Mouse (Mus musculus): ENCODE results near the gene Plcg2. TPM values are rescaled to one million over a fixed set of nuclear protein-coding genes. Genes with fewer than 3 reads are reported as not detected.

Gene Plcg2
- polyA plus RNA-seq, 1 experiment: 11.5 TPM

DNA sequence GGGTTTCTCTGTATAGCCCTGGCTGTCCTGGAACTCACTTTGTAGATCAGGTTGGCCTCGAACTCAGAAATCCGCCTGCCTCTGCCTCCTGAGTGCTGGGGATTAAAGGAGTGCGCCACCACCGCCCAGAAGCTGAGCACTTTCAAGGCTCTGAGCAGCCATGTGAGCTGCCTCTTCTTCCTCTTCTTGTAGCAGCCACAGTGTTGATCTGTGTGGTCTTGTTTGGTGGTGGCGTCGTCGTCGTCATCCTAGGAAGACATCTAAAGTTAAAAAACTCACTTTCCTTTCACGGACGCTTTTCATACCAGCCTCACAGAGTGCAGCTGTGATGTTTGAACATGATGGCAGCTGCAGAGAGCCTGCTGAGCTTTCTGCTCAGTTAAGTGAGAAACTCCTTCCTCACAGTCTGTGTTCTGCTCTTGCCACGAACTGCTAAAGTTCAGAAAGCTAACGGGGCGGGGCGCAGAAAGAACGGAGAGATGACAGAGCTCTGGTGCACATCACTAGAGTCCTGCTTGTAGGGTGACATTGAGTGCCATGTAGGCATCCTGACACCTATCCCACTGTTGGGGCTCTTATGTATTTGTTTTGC, 34.4 kb downstream of the Plcg2 start:
- H3K4me3 ChIP-seq (replicated peaks; ENCODE audit: extremely low read depth, low read depth, low read length): no peak overlapping the region
- no peak for TF ChIP-seq POLR2A (IDR thresholded peaks at IDR 0.05; ENCODE audit: borderline replicate concordance, extremely low read depth, low read depth, low read length)
- TF ChIP-seq CTCF (IDR thresholded peaks at IDR 0.05; ENCODE audit: insufficient read depth, low read length): no peak
- DNase-seq: no peak
- H3K4me1 ChIP-seq (ENCODE audit: control insufficient read depth, insufficient read depth, low read length): no peaks in the 10 kb centered on the region
- WGBS: 77% methylated on average over 15 of the region's 15 CpGs

DNA sequence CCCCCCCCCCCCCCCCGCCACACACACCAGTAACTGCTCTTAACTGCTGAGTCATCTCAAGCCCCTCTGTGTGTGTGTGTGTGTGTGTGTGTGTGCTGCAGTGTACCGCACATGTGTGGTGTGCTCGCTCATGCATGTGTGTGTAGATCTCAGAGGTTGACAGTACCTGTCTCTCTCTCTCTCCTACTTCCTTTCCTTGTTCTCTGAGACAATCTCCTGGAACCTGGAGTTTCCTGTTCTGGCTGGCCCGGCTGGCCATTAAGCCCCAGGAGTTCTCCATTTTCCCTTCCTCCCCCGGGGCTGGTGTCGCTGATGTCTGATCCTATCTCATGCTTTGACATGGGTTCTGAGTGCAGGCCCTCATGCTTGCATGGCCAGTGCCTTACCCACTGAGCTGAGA, 38.8 kb downstream of the Plcg2 start:
- TF ChIP-seq POLR2A (IDR thresholded peaks at IDR 0.05; ENCODE audit: borderline replicate concordance, extremely low read depth, low read depth, low read length) (no peak), CTCF (IDR thresholded peaks at IDR 0.05; ENCODE audit: insufficient read depth, low read length) (no peak)
- no peaks in the 10 kb centered on the region for H3K4me1 ChIP-seq (ENCODE audit: control insufficient read depth, insufficient read depth, low read length)
- no peak for DNase-seq
- H3K4me3 ChIP-seq (replicated peaks; ENCODE audit: extremely low read depth, low read depth, low read length): no peak overlapping the region
- 36% methylated on average over 6 of the region's 6 CpGs for WGBS

DNA sequence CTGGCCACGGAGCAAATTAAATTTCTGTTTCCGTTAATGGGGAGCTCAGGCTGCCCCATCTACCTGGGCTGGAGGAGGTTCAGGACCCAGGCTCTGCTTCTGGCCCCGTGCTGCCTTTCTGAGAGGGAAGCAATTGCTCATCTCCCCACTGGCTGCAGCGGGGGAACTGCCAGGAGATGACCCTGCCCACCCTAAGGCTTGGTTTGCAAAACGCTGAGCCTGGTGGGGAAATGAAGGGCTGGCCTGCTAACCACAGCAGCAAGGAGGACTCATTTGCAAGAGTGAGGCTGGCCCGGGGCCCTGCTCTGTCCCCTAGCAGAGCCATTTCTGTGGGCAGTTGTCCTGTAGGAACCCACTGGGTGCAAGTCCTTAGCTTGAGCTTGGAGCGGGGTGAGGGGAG, 39.7 kb downstream of the Plcg2 start:
- no peak for DNase-seq
- 62% methylated on average over 7 of the region's 7 CpGs for WGBS
- Histone ChIP-seq H3K4me1 (ENCODE audit: control insufficient read depth, insufficient read depth, low read length) (no peaks in the 10 kb centered on the region), H3K4me3 (replicated peaks; ENCODE audit: extremely low read depth, low read depth, low read length) (no peak overlapping the region)
- TF ChIP-seq CTCF (IDR thresholded peaks at IDR 0.05; ENCODE audit: insufficient read depth, low read length): no peak
- TF ChIP-seq POLR2A (IDR thresholded peaks at IDR 0.05; ENCODE audit: borderline replicate concordance, extremely low read depth, low read depth, low read length): no peak

DNA sequence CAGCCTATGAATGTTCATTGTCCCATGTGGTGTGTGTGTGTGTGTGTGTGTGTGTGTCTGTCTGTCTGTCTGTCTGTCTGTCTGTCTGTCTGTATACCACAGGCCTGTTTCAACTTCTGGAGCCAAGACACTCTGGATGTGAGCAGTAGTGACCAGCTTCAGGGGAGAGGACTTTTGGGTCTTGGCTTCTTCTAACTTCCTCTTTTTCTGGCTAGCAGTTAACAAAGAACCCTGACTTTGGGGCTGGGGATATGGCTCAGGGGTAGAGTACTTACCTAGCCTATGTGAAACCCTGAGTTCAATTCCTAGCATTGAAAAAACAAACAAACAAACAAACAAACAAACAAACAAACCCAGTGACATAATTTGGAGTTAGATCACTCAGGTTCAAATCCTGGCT, 44.9 kb downstream of the Plcg2 start:
- TF ChIP-seq POLR2A (IDR thresholded peaks at IDR 0.05; ENCODE audit: borderline replicate concordance, extremely low read depth, low read depth, low read length): no peak
- Histone ChIP-seq H3K4me1 (ENCODE audit: control insufficient read depth, insufficient read depth, low read length) (no peaks in the 10 kb centered on the region; the same call in 1 of the 2 replicates), H3K4me3 (replicated peaks; ENCODE audit: extremely low read depth, low read depth, low read length) (no peak overlapping the region)
- DNase-seq: no peak

DNA sequence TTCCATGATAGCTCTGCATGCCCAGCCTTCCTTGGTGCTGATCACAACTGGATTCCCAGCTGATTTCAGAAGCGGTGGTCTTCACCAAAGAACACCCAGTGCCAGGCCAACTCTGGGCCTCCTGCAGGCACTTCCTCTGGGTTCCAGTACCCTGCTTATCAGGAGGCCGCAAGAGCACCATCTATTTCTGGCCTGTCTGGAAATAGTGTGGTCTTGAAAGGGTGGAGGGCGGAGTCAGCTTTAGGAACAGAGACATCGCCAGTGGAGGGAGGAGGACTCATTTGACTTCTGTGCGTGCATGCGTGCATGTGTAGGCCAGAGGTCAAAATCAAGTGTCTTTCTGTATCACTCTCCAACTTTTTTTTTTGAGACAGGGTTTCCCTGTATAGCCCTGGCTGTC, 45.7 kb downstream of the Plcg2 start:
- no peak for DNase-seq

DNA sequence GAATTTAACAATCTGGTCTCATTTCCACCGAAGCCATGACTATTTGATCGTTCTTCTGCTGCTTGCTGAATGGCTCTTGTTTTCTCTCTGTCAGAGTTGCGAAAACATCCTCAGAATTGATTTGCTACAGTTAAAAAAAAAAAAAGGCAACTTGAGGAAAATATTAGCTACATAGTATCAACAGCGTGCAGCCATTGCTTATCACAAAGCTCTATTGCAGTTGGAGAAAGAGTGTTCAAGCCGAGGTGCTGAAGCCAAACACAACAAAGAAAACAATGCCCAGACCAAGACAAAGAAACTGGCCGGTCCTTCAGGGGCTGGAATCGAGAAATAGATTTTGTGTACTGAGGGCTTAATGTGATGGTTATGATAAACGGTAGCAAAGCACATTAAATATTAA, 47.0 kb downstream of the Plcg2 start:
- no peak for TF ChIP-seq POLR2A (IDR thresholded peaks at IDR 0.05; ENCODE audit: borderline replicate concordance, extremely low read depth, low read depth, low read length)
- no peak for TF ChIP-seq CTCF (IDR thresholded peaks at IDR 0.05; ENCODE audit: insufficient read depth, low read length)

More for the DNA sequence above, 45.7 kb downstream of the Plcg2 start:
- WGBS: 64% methylated on average over 6 of the region's 6 CpGs
- Histone ChIP-seq H3K4me3 (replicated peaks; ENCODE audit: extremely low read depth, low read depth, low read length) (no peak overlapping the region), H3K4me1 (ENCODE audit: control insufficient read depth, insufficient read depth, low read length) (peaks cover 3% of the 10 kb centered on the region)
- TF ChIP-seq POLR2A (IDR thresholded peaks at IDR 0.05; ENCODE audit: borderline replicate concordance, extremely low read depth, low read depth, low read length): no peak
- TF ChIP-seq CTCF (IDR thresholded peaks at IDR 0.05; ENCODE audit: insufficient read depth, low read length): no peak

DNA sequence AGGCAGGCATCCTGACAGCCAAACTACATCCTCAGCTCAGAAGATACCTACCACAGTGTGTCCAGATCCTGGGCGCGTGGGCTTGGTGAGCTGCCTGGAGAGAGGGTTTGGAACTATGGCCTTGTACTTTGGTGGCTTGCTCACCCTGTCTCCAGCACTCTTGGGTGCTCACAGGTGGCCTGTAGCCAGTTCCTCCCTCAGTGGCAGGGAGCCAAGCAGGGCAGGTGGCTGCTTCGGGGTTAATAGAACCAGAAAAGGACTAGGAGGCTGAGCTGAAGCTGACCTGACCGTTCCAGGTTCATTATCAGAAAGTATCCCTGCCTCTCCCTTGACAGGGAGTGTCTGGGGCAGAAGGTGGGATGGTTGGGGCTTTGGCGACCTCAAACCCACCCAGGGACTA, 48.3 kb downstream of the Plcg2 start:
- no peak for DNase-seq
- WGBS: 65% methylated on average over 5 of the region's 5 CpGs

More for the DNA sequence above, 47.0 kb downstream of the Plcg2 start:
- DNase-seq: no peak
- H3K4me1 ChIP-seq (ENCODE audit: control insufficient read depth, insufficient read depth, low read length): peaks cover 3% of the 10 kb centered on the region
- WGBS: 62% methylated on average over 8 of the region's 8 CpGs
- no peak overlapping the region for H3K4me3 ChIP-seq (replicated peaks; ENCODE audit: extremely low read depth, low read depth, low read length)

DNA sequence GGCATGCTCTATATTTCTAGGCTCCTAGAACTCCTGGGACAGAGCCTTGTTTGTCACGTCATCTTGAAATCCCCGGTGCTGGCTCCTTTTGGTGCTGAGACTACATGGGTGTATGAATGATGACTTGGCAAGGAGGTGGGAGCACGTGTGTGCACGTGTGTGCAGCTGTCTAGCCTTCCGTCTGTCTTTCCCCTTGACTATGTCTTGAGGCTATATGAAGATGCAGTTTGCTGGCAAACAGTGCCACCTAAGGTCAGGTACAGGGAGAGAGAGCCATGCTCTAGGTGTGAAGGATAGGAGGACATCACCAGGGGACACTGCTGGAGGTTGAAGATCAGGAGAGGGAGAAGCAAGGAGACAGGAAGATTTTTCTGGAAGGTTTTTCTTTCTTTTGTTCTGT, 49.9 kb downstream of the Plcg2 start:
- peaks cover 3% of the 10 kb centered on the region for H3K4me1 ChIP-seq (ENCODE audit: control insufficient read depth, insufficient read depth, low read length)
- no peak overlapping the region for H3K4me3 ChIP-seq (replicated peaks; ENCODE audit: extremely low read depth, low read depth, low read length)
- no peak for DNase-seq
- TF ChIP-seq POLR2A (IDR thresholded peaks at IDR 0.05; ENCODE audit: borderline replicate concordance, extremely low read depth, low read depth, low read length) (no peak), CTCF (IDR thresholded peaks at IDR 0.05; ENCODE audit: insufficient read depth, low read length) (peak; percentile 35)
- WGBS: 73% methylated on average over 5 of the region's 5 CpGs

More for the DNA sequence above, 48.3 kb downstream of the Plcg2 start:
- no peak for TF ChIP-seq CTCF (IDR thresholded peaks at IDR 0.05; ENCODE audit: insufficient read depth, low read length)
- no peak for TF ChIP-seq POLR2A (IDR thresholded peaks at IDR 0.05; ENCODE audit: borderline replicate concordance, extremely low read depth, low read depth, low read length)
- no peak overlapping the region for H3K4me3 ChIP-seq (replicated peaks; ENCODE audit: extremely low read depth, low read depth, low read length)
- H3K4me1 ChIP-seq (ENCODE audit: control insufficient read depth, insufficient read depth, low read length): peaks cover 3% of the 10 kb centered on the region

DNA sequence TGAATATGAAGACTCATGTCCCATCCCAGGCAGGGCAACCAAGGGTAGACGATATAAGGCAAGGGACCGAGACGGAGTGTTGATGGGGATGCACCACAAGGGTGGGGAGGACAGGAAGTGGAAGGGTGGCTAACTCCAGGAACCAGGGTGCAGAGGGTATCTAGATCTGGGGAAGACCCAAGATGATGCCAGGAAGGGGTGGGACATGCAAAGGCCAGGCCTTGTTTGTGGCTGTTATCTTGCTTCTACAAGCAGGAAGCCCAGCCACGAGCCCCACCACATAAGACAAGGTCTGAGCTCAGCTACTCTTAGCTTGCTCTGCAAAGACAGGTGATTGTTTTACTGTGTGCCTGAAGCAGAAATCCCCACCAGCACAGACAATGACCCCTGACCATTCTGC, 50.4 kb downstream of the Plcg2 start:
- 38% methylated on average over 4 of the region's 4 CpGs for WGBS
- Histone ChIP-seq H3K4me1 (ENCODE audit: control insufficient read depth, insufficient read depth, low read length) (peaks cover 3% of the 10 kb centered on the region), H3K4me3 (replicated peaks; ENCODE audit: extremely low read depth, low read depth, low read length) (no peak overlapping the region)
- no peak for TF ChIP-seq POLR2A (IDR thresholded peaks at IDR 0.05; ENCODE audit: borderline replicate concordance, extremely low read depth, low read depth, low read length)
- TF ChIP-seq CTCF (IDR thresholded peaks at IDR 0.05; ENCODE audit: insufficient read depth, low read length): no peak
- DNase-seq: no peak

DNA sequence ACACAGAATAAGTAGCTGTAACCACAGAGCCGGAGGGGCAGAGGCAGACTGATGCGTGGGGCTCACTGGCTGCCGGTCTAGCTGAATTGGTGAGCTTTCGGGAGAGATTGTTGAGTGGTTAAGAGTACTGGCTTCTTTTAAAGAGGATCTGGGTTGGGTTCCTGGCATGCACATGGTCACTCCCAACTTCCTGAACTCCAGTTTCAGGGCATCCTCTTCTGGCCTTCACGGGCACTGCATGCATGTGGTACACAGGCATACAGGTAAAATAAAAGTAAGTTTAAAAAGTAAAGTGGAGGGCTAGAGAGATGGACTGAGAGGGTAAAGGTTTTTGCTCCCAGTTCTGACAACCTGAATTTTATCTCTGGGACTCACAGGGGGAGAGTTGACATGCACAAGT, 52.4 kb downstream of the Plcg2 start:
- TF ChIP-seq CTCF (IDR thresholded peaks at IDR 0.05; ENCODE audit: insufficient read depth, low read length) (peak; percentile 24; the same call in 1 of the 2 replicates), POLR2A (IDR thresholded peaks at IDR 0.05; ENCODE audit: borderline replicate concordance, extremely low read depth, low read depth, low read length) (no peak)
- no peak overlapping the region for H3K4me3 ChIP-seq (replicated peaks; ENCODE audit: extremely low read depth, low read depth, low read length)
- DNase-seq: no peak
- 76% methylated on average over 5 of the region's 5 CpGs for WGBS
- H3K4me1 ChIP-seq (ENCODE audit: control insufficient read depth, insufficient read depth, low read length): peaks cover 3% of the 10 kb centered on the region

All from lung, adult 2 months (tissue).